Mouse (Mus musculus) cerebellum, adult 2 months (tissue): ENCODE data around the gene Timm17b.

Experiments used
- CTCF ChIP-seq: fragments of 200-500 bp; IDR thresholded peaks from 2 replicates; pipeline ENCODE4 v1.5.1; 2011; ENCODE audit warnings: low read depth, mild to moderate bottlenecking, control low read depth, low read length, moderate library complexity, borderline replicate concordance; ENCODE audit not compliant: insufficient read depth
- POLR2A ChIP-seq: fragments of 200-500 bp; IDR thresholded peaks from 2 replicates; pipeline ENCODE4 v1.6.1; 2011; ENCODE audit warnings: low read length, control low read depth, borderline replicate concordance; ENCODE audit not compliant: insufficient read depth

GRCm38 (mm10) chrX:7947108-7947899, 48.1 kb downstream of the Timm17b start, which contains the start of gene Hdac6:
- TF ChIP-seq POLR2A (0 out of 2 replicates have a peak, but pooled peaks have one; percentile 23), CTCF (no peak)
